Mouse (Mus musculus) embryonic facial prominence, embryonic 10.5 days (tissue): ENCODE measurements around the gene Hist3h2a. TPM values are rescaled to one million over a fixed set of nuclear protein-coding genes. Genes with fewer than 3 reads are reported as not detected.

Source experiments
- DNase-seq: peaks from one replicate; pipeline ENCODE4 v3.0.0-alpha.2; 2017; ENCODE audit warnings: low spot score
- H3K27ac ChIP-seq: fragments of 300-500 bp; sonication (generic); replicated peaks from 2 replicates; pipeline ENCODE4 v1.5.1; 2016; ENCODE audit warnings: mild to moderate bottlenecking
- H3K27me3 ChIP-seq: fragments of 300-500 bp; sonication (generic); replicated peaks from 2 replicates; pipeline ENCODE4 v1.6.1; 2016; ENCODE audit warnings: low read depth, mild to moderate bottlenecking; ENCODE audit not compliant: poor library complexity, severe bottlenecking
- H3K36me3 ChIP-seq: fragments of 300-500 bp; sonication (generic); replicated peaks from 2 replicates; pipeline ENCODE4 v1.6.1; 2016; ENCODE audit warnings: mild to moderate bottlenecking, moderate library complexity
- H3K4me1 ChIP-seq: fragments of 300-500 bp; sonication (generic); 2 replicates; pipeline ENCODE4 v1.6.1; 2016
- H3K4me3 ChIP-seq: fragments of 300-500 bp; sonication (generic); 2 replicates; pipeline ENCODE4 v1.5.1; 2016; ENCODE audit warnings: mild to moderate bottlenecking, moderate library complexity
- H3K9me3 ChIP-seq: fragments of 300-500 bp; sonication (generic); 2 replicates; pipeline ENCODE4 v1.6.1; 2016; ENCODE audit warnings: mild to moderate bottlenecking
- WGBS: fragments of 180-500 bp; shearing (Covaris S2); methylation state at CpG from one replicate; pipeline ENCODE4 v1.1.7; 2016; 5-methylcytosine and 5-hydroxymethylcytosine counted together
- microRNA-seq: library from miRNA; unstranded; fragments of <30 nt; microRNA quantifications from one replicate; pipeline ENCODE4, GENCODE M21; 2017
- polyA plus RNA-seq: library from polyadenylated mRNA; unstranded; fragments of >200 nt; fragmentation: Nextera tagmentation; extraction: Ambion mirVana; gene quantifications from 2 replicates; pipeline ENCODE4 v1.2.1, GENCODE M21; 2016

Gene Hist3h2a
- polyA plus RNA-seq, 1 experiment from 2014 or later: 19.0 TPM

DNA sequence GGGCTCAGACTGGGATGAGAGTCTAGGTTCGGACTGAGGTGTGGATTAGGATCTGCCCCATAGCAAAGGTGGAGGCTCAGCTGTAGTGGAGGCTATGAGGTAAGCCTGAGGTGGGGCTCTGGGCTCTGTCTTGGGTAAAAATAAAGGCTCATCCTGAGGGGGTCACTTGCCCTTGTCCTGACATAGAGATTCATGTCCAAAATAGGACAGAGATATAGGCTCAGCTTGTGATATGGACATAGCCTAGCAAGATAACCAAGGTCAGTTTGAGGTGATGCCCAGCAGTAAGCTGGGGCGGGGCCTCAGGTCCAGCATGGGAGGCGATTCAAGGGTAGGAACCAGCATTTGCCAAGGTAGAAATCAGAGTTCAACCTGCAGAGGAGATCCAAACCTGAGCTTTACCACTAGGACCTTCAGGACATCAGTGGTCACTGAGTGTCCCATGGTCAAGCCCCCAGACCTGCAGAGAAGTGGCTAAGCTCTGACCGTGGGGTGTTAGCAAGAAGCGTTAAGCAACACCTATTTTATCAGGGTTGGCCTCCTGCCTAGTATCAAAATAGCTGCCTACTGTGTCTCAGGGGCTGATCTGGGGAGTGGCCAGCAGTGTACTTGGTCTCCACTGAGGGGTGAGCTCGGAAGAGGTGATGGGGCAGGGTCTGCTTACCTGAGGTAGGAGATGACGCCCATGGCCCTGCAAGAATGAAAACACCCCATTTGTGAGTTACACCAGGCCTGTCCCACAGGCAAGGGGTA, 48.0 kb downstream of the Hist3h2a start:
- no peaks in the 10 kb centered on the region for H3K9me3 ChIP-seq
- peaks cover 5% of the 10 kb centered on the region; the same call in 1 of the 2 replicates for H3K4me1 ChIP-seq
- H3K4me3 ChIP-seq: no peak overlapping the region
- 81% methylated on average over 7 of the region's 7 CpGs for WGBS
- no peak for DNase-seq
- peaks cover 8% of the 10 kb centered on the region; the same call in 1 of the 2 replicates for H3K27me3 ChIP-seq
- H3K27ac ChIP-seq: no peak overlapping the region
- H3K36me3 ChIP-seq: no peaks in the 10 kb centered on the region

Small RNA genes within 50 kb of the gene (microRNA-seq; reads per million reads assigned to microRNA genes)
- gene Gm44313: not detected

Other genes with a start within 250 kb of the Hist3h2a start
- not detected in 2 replicates for gene Olfr318, start 230.7 kb upstream of the Hist3h2a start, polyA plus RNA-seq
- not detected in 2 replicates for gene Olfr317, start 215.5 kb upstream of the Hist3h2a start, polyA plus RNA-seq
- gene Olfr316, start 202.0 kb upstream of the Hist3h2a start, polyA plus RNA-seq: not detected in 2 replicates
- not detected in 2 replicates for gene Olfr315, start 181.5 kb upstream of the Hist3h2a start, polyA plus RNA-seq
- not detected in 2 replicates for gene Olfr314, start 171.7 kb upstream of the Hist3h2a start, polyA plus RNA-seq
- 1.4 and 1.6 TPM in 2 replicates for gene Fam183b, start 152.7 kb upstream of the Hist3h2a start, polyA plus RNA-seq
- not detected in 2 replicates for gene Olfr313, start 139.7 kb upstream of the Hist3h2a start, polyA plus RNA-seq
- not detected in 2 replicates for gene Olfr312, start 125.4 kb upstream of the Hist3h2a start, polyA plus RNA-seq
- gene Olfr311, start 115.4 kb upstream of the Hist3h2a start, polyA plus RNA-seq: not detected in 2 replicates
- gene Gm12258, start 107.5 kb upstream of the Hist3h2a start, polyA plus RNA-seq: 8.7 and 9.1 TPM in 2 replicates
- 10.6 and 10.8 TPM in 2 replicates for gene 2810021J22Rik, start 87.5 kb upstream of the Hist3h2a start, polyA plus RNA-seq
- gene Zfp39, start 50.5 kb upstream of the Hist3h2a start, polyA plus RNA-seq: 5.7 and 6.3 TPM in 2 replicates
- gene Btnl10, start 36.8 kb upstream of the Hist3h2a start, polyA plus RNA-seq: not detected in 2 replicates
- gene Rnf187, start 15.8 kb upstream of the Hist3h2a start, polyA plus RNA-seq: 255 and 258 TPM in 2 replicates
- 23.0 and 25.0 TPM in 2 replicates for gene Hist3h2ba, start 5.8 kb upstream of the Hist3h2a start, polyA plus RNA-seq
- gene Trim17, start within 50 bp of the Hist3h2a start, polyA plus RNA-seq: 0.19 and 0.40 TPM in 2 replicates
- 19.0 and 19.1 TPM in 2 replicates for gene Trim11, start 23.4 kb downstream of the Hist3h2a start, polyA plus RNA-seq
- 0.05 and 0.24 TPM in 2 replicates for gene Obscn, start 181.7 kb downstream of the Hist3h2a start, polyA plus RNA-seq
- 4.0 and 4.7 TPM in 2 replicates for gene Iba57, start 209.1 kb downstream of the Hist3h2a start, polyA plus RNA-seq
- gene Gjc2, start 228.5 kb downstream of the Hist3h2a start, polyA plus RNA-seq: 0.15 TPM in 1 of 2 replicates, not detected in the other
- 133 and 146 TPM in 2 replicates for gene Guk1, start 237.5 kb downstream of the Hist3h2a start, polyA plus RNA-seq
- gene Mrpl55, start 247.8 kb downstream of the Hist3h2a start, polyA plus RNA-seq: 119 and 128 TPM in 2 replicates